Mouse (Mus musculus): ENCODE results near the gene Dpp7. TPM values are rescaled to one million over a fixed set of nuclear protein-coding genes. Genes with fewer than 3 reads are reported as not detected.
A peak's percentile ranks its signal among the peaks of the same experiment; 100 is the strongest.

The Dpp7 gene
- total and polyA plus RNA-seq, 2 experiments from 2014 or later = 17.4 to 19.8 TPM

DNA sequence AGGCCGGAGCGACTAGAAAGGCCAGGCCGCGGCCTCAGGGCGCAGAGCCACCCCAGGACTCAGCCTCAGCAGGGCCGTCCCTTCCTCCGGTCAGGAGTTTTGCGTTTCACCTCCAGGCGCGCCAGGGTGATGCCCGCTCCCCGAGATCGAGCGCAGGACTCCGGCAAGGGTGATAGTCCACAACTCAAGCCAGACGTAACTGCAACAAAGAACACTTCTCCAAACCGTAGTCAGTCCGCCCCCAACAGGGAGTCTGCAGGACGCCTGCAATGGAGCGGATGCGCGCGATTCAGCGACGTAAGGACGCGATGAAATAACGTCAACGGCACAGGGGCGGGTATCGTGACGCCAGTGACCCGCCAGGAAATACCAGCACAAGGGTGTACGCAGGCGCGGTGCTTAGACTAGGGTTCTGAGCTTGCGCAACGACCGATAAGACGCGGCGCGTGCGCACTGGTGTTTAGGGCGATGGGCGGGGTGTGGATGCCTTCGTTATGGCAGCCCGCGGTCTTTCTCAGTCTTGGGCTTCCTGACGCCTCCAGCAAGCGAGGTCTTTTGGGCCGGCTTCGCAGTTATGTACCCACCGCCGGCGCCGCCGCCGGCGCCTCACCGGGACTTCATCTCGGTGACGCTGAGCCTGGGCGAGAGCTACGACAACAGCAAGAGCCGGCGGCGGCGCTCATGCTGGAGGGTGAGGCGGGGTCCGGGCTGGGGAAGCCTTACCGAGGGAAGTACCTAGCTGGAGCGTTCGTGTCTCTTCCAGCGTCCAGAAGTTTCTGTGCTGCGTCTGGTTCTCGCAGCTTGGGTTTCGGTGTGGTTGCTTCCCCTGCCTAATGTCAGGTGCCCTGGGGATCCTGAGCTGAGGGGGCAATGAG lies 23.6 kb downstream of the Dpp7 start, which contains the start of gene Man1b1:
Man1b1 (plus strand) TSS at position 53 of the 875 bp plus-strand sequence.
- Histone ChIP-seq H3K36me3 (ENCODE audit: insufficient read depth) (peaks cover 31% of the 10 kb centered on the region), H3K4me3 (ENCODE audit: low read depth, low read length) (peak within 1 kb of the TSS; percentile 62), H3K4me1 (ENCODE audit: insufficient read depth) (peaks cover 9% of the 10 kb centered on the region), H3K27me3 (ENCODE audit: insufficient read depth, low read length) (no peaks in the 10 kb centered on the region), H3K9me3 (ENCODE audit: low read length) (no peaks in the 10 kb centered on the region), H3K9ac (peak within 1 kb of the TSS; percentile 89), H3K4me2 (ENCODE audit: low read depth) (peak within 1 kb of the TSS; percentile 89), H3K27ac (ENCODE audit: low read depth, low read length) (peak within 1 kb of the TSS; percentile 90)
- ATAC-seq = peak; percentile 99
- DNase-seq = peak; percentile 100
- under 1% methylated on average over 78 of the region's 78 CpGs for WGBS
- peak; percentile 68 for TF ChIP-seq CTCF (IDR thresholded peaks at IDR 0.05; ENCODE audit: low read depth)

GRCm38 (mm10) chr2:25331470-25331869 lies 24.7 kb downstream of the Dpp7 start:
- DNase-seq = no peak
- 0 out of 2 replicates have a peak overlapping the region, but pooled peaks have one; percentile 89 for H3K9ac ChIP-seq
- H3K27me3 ChIP-seq (ENCODE audit: insufficient read depth, low read length) = no peaks in the 10 kb centered on the region

DNA sequence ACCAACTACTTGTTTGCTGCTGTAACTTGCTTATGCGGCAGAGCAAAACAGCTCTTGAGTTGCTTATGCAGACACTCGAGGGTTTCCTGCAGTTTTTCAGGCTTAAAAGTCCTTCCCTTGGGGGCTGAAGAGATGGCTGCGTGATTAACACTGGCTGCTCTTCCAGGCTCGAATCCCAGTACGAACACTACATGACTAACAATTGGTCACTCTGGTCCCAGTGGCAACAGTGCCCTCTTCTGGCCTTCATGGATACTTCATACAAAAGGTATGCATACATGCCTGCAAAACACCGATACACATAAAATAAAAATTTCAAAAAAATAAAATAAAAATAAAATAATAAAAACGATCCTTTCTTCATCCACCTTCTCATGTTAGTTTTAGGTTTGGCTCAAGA lies 27.7 kb downstream of the Dpp7 start:
- Histone ChIP-seq H3K27ac (ENCODE audit: low read depth, low read length) (no peak overlapping the region), H3K27me3 (ENCODE audit: insufficient read depth, low read length) (no peaks in the 10 kb centered on the region), H3K36me3 (ENCODE audit: insufficient read depth) (no peaks in the 10 kb centered on the region), H3K4me1 (ENCODE audit: insufficient read depth) (peaks cover 6% of the 10 kb centered on the region), H3K4me2 (ENCODE audit: low read depth) (no peak overlapping the region), H3K4me3 (ENCODE audit: low read depth, low read length) (no peak overlapping the region), H3K9me3 (ENCODE audit: low read length) (no peaks in the 10 kb centered on the region), H3K9ac (no peak overlapping the region)
- 33% methylated on average over 7 of the region's 7 CpGs for WGBS
- peak; percentile 70 for TF ChIP-seq CTCF (IDR thresholded peaks at IDR 0.05; ENCODE audit: low read depth)
- DNase-seq = peak; percentile 55
- ATAC-seq = no peak

More at GRCm38 (mm10) chr2:25331470-25331869, 24.7 kb downstream of the Dpp7 start:
- TF ChIP-seq CTCF (IDR thresholded peaks at IDR 0.05; ENCODE audit: low read depth) = no peak
- peak overlapping the region; percentile 62 for H3K4me3 ChIP-seq (ENCODE audit: low read depth, low read length)
- H3K27ac ChIP-seq (ENCODE audit: low read depth, low read length) = no peak overlapping the region
- no peak for ATAC-seq
- WGBS = 59% methylated on average over 9 of the region's 9 CpGs
- peaks cover 21% of the 10 kb centered on the region for H3K36me3 ChIP-seq (ENCODE audit: insufficient read depth)
- H3K4me1 ChIP-seq (ENCODE audit: insufficient read depth) = peaks cover 9% of the 10 kb centered on the region
- H3K4me2 ChIP-seq (ENCODE audit: low read depth) = peak overlapping the region; percentile 68
- no peaks in the 10 kb centered on the region for H3K9me3 ChIP-seq (ENCODE audit: low read length)

DNA sequence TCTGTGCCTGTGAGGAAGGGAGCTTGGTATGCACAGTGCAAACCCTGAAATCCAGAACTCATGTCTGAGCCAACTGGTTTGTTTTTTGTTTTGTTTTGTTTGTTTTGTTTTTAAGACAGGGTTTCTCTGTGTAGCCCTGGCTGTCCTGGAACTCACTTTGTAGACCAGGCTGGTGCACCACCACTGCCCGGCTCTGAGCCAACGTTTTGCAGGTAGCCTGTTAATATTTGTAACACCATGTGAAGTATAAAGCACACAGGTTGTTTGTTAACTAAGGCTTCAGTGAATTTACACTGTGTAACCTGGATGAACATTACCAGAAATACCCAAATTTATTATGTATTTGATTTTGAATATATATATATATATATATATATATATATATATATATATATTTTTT lies 30.1 kb downstream of the Dpp7 start:
- Histone ChIP-seq H3K4me2 (ENCODE audit: low read depth) (no peak overlapping the region), H3K9me3 (ENCODE audit: low read length) (no peaks in the 10 kb centered on the region), H3K4me3 (ENCODE audit: low read depth, low read length) (no peak overlapping the region), H3K27me3 (ENCODE audit: insufficient read depth, low read length) (peaks cover 2% of the 10 kb centered on the region; the same call in 1 of the 2 replicates), H3K4me1 (ENCODE audit: insufficient read depth) (no peaks in the 10 kb centered on the region), H3K9ac (no peak overlapping the region), H3K27ac (ENCODE audit: low read depth, low read length) (no peak overlapping the region), H3K36me3 (ENCODE audit: insufficient read depth) (no peaks in the 10 kb centered on the region)
- 78% methylated on average over 2 of the region's 2 CpGs for WGBS
- TF ChIP-seq CTCF (IDR thresholded peaks at IDR 0.05; ENCODE audit: low read depth) = no peak
- DNase-seq (no peak), ATAC-seq (no peak)

- no peaks in the 10 kb centered on the region; the same call in 1 of the 2 replicates for H3K36me3 ChIP-seq (ENCODE audit: insufficient read depth)
- no peak for TF ChIP-seq CTCF (IDR thresholded peaks at IDR 0.05; ENCODE audit: low read depth)
- H3K9ac ChIP-seq = no peak overlapping the region; the same call in 1 of the 2 replicates
- H3K4me3 ChIP-seq (ENCODE audit: low read depth, low read length) = no peak overlapping the region
- H3K9me3 ChIP-seq (ENCODE audit: low read length) = no peaks in the 10 kb centered on the region
- peak overlapping the region; percentile 21; the same call in 1 of the 2 replicates for H3K27ac ChIP-seq (ENCODE audit: low read depth, low read length)
- WGBS = 23% methylated on average over 2 of the region's 2 CpGs
- H3K27me3 ChIP-seq (ENCODE audit: insufficient read depth, low read length) = peaks cover 5% of the 10 kb centered on the region; the same call in 1 of the 2 replicates
- peaks cover 7% of the 10 kb centered on the region for H3K4me1 ChIP-seq (ENCODE audit: insufficient read depth)
- no peak overlapping the region for H3K4me2 ChIP-seq (ENCODE audit: low read depth)
- DNase-seq (peak; percentile 23), ATAC-seq (peak; percentile 19; the same call in 1 of the 2 replicates)
Measured at GRCm38 (mm10) chr2:25320084-25320483, 36.1 kb downstream of the Dpp7 start.

DNA sequence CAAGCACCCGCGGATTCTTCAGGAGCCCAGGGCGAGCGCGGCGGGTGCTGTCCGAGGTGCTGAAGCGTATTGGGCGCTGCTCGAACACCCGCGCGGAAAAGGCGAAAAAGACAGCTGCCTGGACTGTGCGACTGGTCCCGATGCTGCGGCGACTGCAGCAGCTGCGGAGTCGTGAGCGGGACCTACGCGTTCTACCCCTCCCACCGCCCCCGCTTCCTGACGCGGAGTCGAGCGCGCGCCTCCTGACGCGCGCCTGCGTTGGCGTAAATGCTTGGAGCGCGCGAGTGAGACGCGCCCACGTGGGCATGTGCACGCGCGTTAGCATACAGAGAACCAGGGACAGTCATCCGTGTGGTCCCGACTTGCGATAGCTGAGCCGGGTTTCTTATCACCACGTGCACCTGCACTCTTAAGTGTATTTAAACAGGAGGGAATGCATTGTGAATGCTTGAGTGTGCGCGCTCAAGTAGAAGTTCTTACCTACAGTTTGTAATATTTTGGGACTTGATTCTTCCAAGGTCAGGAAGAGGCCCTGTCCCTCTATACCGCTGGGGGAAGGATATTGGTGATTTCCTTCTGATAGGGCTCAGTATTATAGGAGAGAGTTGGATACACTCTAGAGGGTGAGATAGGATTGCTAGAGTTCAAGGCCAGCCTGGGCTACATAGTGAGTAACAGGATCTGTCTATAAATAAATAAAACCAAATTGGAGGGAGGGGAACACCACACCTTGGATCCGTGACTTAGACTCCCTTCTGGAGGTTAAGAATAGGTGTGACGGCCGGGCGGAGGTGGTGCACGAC lies 37.0 kb downstream of the Dpp7 start, which contains the start of gene Grin1:
Grin1 (minus strand) TSS at position 217 of the 803 bp plus-strand sequence.
- DNase-seq (peak; percentile 98), ATAC-seq (peak; percentile 87)
- Histone ChIP-seq H3K9me3 (ENCODE audit: low read length) (no peaks in the 10 kb centered on the region), H3K4me1 (ENCODE audit: insufficient read depth) (peaks cover 7% of the 10 kb centered on the region), H3K4me3 (ENCODE audit: low read depth, low read length) (peak within 1 kb of the TSS; percentile 70), H3K9ac (peak within 1 kb of the TSS; percentile 82), H3K27me3 (ENCODE audit: insufficient read depth, low read length) (peaks cover 8% of the 10 kb centered on the region), H3K4me2 (ENCODE audit: low read depth) (peak within 1 kb of the TSS; percentile 74), H3K36me3 (ENCODE audit: insufficient read depth) (peaks cover 5% of the 10 kb centered on the region; the same call in 1 of the 2 replicates), H3K27ac (ENCODE audit: low read depth, low read length) (peak within 1 kb of the TSS; percentile 89)
- 10% methylated on average over 58 of the region's 58 CpGs for WGBS
- TF ChIP-seq CTCF (IDR thresholded peaks at IDR 0.05; ENCODE audit: low read depth) = no peak
